Mouse (Mus musculus) kidney, adult 2 months (tissue): ENCODE measurements at regions not wholly inside any gene's neighbourhood (a gene's known extent, or its start where the extent isn't known, plus 50 kb on each side); places are given as distances from the start of the nearest gene placed in this dataset.

ENCODE experiments used
- DNase-seq: peaks from one replicate; pipeline ENCODE4 v3.0.0; 2021
- H3K27ac ChIP-seq: fragments of 200-500 bp; 2 replicates; pipeline ENCODE4 v1.5.1; 2012; ENCODE audit warnings: low read depth, low read length, control low read depth, inconsistent platforms; ENCODE audit not compliant: insufficient read depth
- H3K27me3 ChIP-seq: fragments of 200-500 bp; replicated peaks from 2 replicates; pipeline ENCODE4 v1.6.1; 2012; ENCODE audit warnings: mild to moderate bottlenecking, moderate library complexity, low read length, inconsistent platforms; ENCODE audit not compliant: control insufficient read depth, insufficient read depth
- H3K36me3 ChIP-seq: fragments of 200-500 bp; 2 replicates; pipeline ENCODE4 v1.6.1; 2012; ENCODE audit warnings: mild to moderate bottlenecking, moderate library complexity, low read length, inconsistent platforms; ENCODE audit not compliant: control insufficient read depth, insufficient read depth
- H3K4me1 ChIP-seq: fragments of 200-500 bp; 2 replicates; pipeline ENCODE4 v1.6.1; 2011; ENCODE audit warnings: low read length; ENCODE audit not compliant: control insufficient read depth, insufficient read depth
- H3K4me3 ChIP-seq: fragments of 200-500 bp; 2 replicates; pipeline ENCODE4 v1.5.1; 2011; ENCODE audit warnings: mild to moderate bottlenecking, low read depth, low read length, control low read depth; ENCODE audit not compliant: insufficient read depth
- CTCF ChIP-seq: fragments of 200-500 bp; conservative IDR thresholded peaks from 2 replicates; pipeline ENCODE4 v1.5.1; 2011; ENCODE audit warnings: low read depth, mild to moderate bottlenecking, control low read depth, low read length, moderate library complexity, mixed read lengths; ENCODE audit not compliant: insufficient read depth, insufficient read length
- POLR2A ChIP-seq: fragments of 200-500 bp; IDR thresholded peaks from one replicate; pipeline ENCODE4 v1.6.1; 2011; ENCODE audit warnings: low read depth, low read length, control low read depth
- WGBS: fragments of 180-500 bp; shearing (Covaris S2); methylation state at CpG from one replicate; pipeline ENCODE4 v1.1.7; 2018; 5-methylcytosine and 5-hydroxymethylcytosine counted together

DNA sequence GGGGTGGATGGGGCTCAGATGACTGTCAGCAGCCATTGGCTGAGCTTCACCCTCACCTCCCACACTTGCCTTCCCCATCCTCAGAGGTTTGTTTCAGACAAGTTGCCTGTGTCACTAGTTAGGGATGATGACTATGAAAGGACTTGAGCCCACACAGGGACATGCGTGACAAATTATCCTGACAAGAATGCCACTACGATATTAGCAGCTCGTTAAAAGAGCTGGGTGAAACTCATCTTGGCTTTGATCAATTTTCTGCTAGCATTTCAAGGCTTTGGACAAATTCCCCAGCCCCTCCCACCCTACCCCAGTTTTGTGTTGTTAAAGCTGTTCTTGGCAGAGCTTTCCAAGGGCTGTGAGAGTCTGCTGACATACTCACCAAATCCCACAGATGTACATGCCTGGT is 354.5 kb upstream of the Nrp1 start:
- 77% methylated on average over 3 of the region's 3 CpGs for WGBS
- DNase-seq, result no peak
- H3K4me3 ChIP-seq, result no peak overlapping the region

DNA sequence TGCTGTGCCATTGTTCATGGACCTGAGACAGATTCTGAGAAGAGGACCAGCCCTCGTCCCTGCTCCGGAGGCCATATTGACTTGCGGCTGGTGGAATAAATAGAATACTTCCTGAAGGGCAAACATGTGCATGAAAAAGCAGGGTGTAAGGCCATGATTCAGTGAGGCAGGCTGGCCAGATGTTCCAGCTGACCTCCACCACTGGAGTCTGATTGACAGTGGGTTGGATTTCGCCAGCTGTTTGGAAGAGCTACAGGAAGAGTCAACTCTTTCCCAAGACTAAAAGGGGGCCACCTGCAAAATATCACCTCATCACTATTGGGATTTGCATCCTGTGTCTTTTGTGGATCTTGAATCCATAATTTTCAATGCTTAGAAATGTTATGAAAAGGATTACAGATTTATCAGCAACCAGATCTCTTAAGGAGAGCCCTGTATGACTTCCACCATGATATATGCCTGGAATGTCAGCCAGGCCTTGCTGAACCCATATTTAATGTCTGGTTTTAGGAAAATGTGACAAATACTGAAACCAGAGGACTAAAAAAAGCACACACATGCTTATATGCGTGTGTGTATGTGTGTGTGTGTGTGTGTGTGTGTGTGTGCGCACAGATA is 348.9 kb upstream of the Nrp1 start:
- WGBS, result 72% methylated on average over 6 of the region's 6 CpGs
- Histone ChIP-seq H3K27me3 (no peaks in the 10 kb centered on the region), H3K36me3 (no peaks in the 10 kb centered on the region), H3K4me1 (no peaks in the 10 kb centered on the region), H3K27ac (no peak overlapping the region), H3K4me3 (no peak overlapping the region)
- TF ChIP-seq CTCF (no peak), POLR2A (no peak)
- DNase-seq, result peak; percentile 18

More for the DNA sequence above, 354.5 kb upstream of the Nrp1 start:
- Histone ChIP-seq H3K27me3 (no peaks in the 10 kb centered on the region), H3K4me1 (no peaks in the 10 kb centered on the region), H3K36me3 (no peaks in the 10 kb centered on the region), H3K27ac (no peak overlapping the region)
- TF ChIP-seq POLR2A, result no peak

DNA sequence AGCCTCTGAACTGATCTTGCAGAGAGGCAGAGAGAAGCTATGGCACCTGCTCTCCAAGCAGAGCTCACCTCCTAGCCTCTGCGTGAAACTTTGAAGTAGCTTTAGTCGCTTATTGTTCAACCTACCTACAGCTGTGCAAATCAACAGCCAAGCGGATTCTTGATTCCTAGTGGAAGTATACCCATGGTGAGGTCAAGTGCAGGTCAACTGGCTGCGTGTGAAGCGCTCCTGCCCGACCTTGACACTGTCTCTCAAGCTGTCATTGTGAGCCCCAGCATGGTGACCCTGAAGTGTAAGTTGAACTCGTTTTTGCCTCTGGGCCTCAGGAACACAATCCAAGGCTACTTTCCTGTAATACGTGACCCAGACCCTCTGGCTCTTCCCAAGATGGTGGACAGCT is 341.2 kb upstream of the Nrp1 start:
- Histone ChIP-seq H3K27ac (no peak overlapping the region), H3K4me1 (no peaks in the 10 kb centered on the region), H3K27me3 (no peaks in the 10 kb centered on the region), H3K36me3 (no peaks in the 10 kb centered on the region), H3K4me3 (no peak overlapping the region)
- WGBS, result 65% methylated on average over 8 of the region's 8 CpGs
- DNase-seq, result no peak
- TF ChIP-seq POLR2A (no peak), CTCF (no peak)

DNA sequence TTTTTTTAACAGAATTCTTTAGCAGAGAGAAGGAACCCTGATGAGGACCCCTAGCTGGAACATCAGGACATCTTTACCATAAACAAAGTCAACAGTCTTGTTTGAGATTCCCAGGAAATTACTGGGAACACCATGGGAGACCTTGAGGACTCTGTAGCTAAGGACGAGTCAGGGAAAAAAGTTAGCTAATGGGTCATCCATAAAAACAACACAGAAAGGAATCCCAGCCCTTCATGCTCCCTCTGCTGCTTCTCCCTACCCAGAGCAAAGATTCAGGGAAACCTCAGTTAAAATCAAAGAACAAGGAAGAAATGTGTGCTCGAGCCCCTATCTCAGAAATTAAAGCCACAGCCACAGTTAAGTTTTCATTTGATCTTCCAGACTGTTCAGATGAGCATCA is 334.7 kb upstream of the Nrp1 start:
- Histone ChIP-seq H3K4me3 (no peak overlapping the region), H3K4me1 (peaks cover 10% of the 10 kb centered on the region), H3K27me3 (no peaks in the 10 kb centered on the region), H3K36me3 (no peaks in the 10 kb centered on the region), H3K27ac (0 out of 2 replicates have a peak overlapping the region, but pooled peaks have one; percentile 31)
- WGBS, result 62% methylated on average over 2 of the region's 2 CpGs
- no peak for TF ChIP-seq CTCF
- TF ChIP-seq POLR2A, result no peak
- no peak for DNase-seq

DNA sequence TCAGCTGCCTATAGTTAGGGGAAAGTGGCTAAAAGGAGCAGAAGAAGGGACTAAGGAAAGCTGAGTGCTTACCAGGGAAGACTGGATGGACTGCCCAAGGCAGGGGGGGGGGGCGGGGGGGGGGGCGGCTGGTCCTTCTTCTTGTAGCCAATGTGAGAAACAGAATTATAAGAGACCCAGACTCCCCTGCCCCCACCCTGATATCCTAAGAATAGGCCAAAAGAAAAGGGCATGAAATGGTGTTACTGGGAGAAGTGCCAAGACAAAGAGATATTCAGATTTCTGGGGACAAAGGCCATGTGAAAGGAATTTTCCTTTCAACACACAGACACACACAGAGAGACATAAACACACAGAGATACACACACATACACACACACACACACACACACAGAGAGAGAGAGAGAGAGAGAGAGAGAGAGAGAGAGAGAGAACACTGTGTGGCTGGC is 333.6 kb upstream of the Nrp1 start:
- Histone ChIP-seq H3K36me3 (no peaks in the 10 kb centered on the region), H3K4me1 (peaks cover 10% of the 10 kb centered on the region), H3K27me3 (no peaks in the 10 kb centered on the region), H3K27ac (peak overlapping the region; percentile 43; the same call in 1 of the 2 replicates), H3K4me3 (no peak overlapping the region)
- DNase-seq, result peak; percentile 82
- no CpG with 5 or more reads among the region's 2 CpGs for WGBS
- TF ChIP-seq CTCF, result no peak
- no peak for TF ChIP-seq POLR2A

DNA sequence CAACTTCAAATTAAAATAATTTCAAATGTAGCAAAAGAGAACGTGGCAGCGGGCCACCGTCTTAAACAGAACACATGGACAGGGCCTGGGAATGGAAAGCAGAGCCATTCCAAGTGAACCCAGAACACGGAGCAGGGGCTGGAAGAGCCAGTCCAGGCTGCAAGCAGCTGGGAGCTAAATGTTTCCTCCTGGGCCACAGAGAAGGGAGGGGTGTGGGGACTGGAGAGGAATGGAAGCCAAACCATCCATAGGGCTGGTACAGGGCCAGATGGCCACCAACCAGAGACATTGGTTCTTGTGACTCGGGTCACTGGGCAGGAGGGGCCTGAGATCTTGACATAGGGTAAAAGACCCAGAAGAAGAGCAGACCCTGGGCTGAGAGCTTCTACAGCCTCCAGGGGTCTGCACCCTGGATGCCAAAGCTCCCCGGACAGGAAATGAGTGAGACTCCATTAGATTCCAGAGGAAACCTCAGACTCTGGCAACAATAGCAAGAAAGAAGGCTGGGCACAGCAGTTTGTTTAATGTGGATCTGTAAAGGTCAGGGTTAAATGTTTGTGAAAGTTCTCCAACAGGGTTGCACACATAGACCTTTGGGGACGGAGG is 333.1 kb upstream of the Nrp1 start:
- DNase-seq, result peak; percentile 85
- no peaks in the 10 kb centered on the region for H3K27me3 ChIP-seq
- H3K27ac ChIP-seq, result peak overlapping the region; percentile 43
- H3K36me3 ChIP-seq, result no peaks in the 10 kb centered on the region
- no peak for TF ChIP-seq POLR2A
- no peak for TF ChIP-seq CTCF
- H3K4me1 ChIP-seq, result peaks cover 10% of the 10 kb centered on the region
- 22% methylated on average over 7 of the region's 7 CpGs for WGBS
- H3K4me3 ChIP-seq, result no peak overlapping the region

DNA sequence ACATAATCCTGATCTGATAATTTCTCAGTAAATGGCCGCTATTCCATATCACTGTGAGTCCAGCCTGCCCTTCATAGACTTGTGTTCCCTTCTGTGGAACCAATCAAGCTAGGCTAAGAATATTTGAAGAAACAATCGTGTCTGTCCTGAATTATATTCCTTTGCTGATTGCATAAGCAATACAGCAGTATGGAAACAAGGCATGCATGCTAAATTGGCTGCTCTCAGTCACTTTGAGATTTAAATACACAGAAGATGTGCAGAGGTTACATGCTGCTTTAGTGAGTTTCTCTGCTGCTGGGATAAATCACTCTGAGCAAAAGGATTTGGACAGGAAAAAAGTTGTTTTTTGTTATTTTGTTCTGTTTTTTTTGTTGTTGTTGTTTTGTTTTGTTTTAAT is 331.4 kb upstream of the Nrp1 start:
- TF ChIP-seq POLR2A (no peak), CTCF (no peak)
- Histone ChIP-seq H3K4me1 (peaks cover 10% of the 10 kb centered on the region), H3K27me3 (no peaks in the 10 kb centered on the region), H3K36me3 (no peaks in the 10 kb centered on the region), H3K27ac (no peak overlapping the region), H3K4me3 (no peak overlapping the region)
- DNase-seq, result no peak
- 81% methylated on average over 2 of the region's 2 CpGs for WGBS
